Mouse (Mus musculus) ES-Bruce4 (cell line): Measurements from ENCODE around the gene Hpse. TPM values are rescaled to one million over a fixed set of nuclear protein-coding genes. Genes with fewer than 3 reads are reported as not detected.

Source experiments
- H3K27ac ChIP-seq: 2 replicates; pipeline ENCODE4 v1.5.1; 2012; ENCODE audit warnings: low read length, inconsistent platforms; ENCODE audit not compliant: insufficient read depth
- H3K27me3 ChIP-seq: 2 replicates; pipeline ENCODE4 v1.6.1; 2012; ENCODE audit warnings: mild to moderate bottlenecking, low read length, inconsistent platforms; ENCODE audit not compliant: control insufficient read depth, poor library complexity, insufficient read depth, severe bottlenecking
- H3K36me3 ChIP-seq: 2 replicates; pipeline ENCODE4 v1.6.1; 2012; ENCODE audit warnings: inconsistent platforms, mild to moderate bottlenecking, low read length, moderate library complexity; ENCODE audit not compliant: control insufficient read depth, poor library complexity, insufficient read depth, severe bottlenecking
- H3K4me1 ChIP-seq: one replicate; pipeline ENCODE4 v1.8.1; 2011; ENCODE audit warnings: low read length; ENCODE audit not compliant: control insufficient read depth, insufficient read depth
- H3K4me3 ChIP-seq: 2 replicates; pipeline ENCODE4 v1.5.1; 2011; ENCODE audit warnings: low read depth, mild to moderate bottlenecking, low read length
- H3K9ac ChIP-seq: 2 replicates; pipeline ENCODE4 v1.6.1; 2012; ENCODE audit warnings: low read depth, mild to moderate bottlenecking, inconsistent platforms; ENCODE audit not compliant: poor library complexity, severe bottlenecking
- H3K9me3 ChIP-seq: replicated peaks from 2 replicates; pipeline ENCODE4 v1.6.1; 2012; ENCODE audit warnings: mild to moderate bottlenecking, low read length, inconsistent platforms; ENCODE audit not compliant: control insufficient read depth, poor library complexity, insufficient read depth, severe bottlenecking
- CTCF ChIP-seq: IDR thresholded peaks from one replicate; pipeline ENCODE4 v1.8.1; 2011; ENCODE audit warnings: low read depth, low read length
- EP300 ChIP-seq: IDR thresholded peaks from 2 replicates; pipeline ENCODE4 v1.6.1; 2011; ENCODE audit warnings: low read depth, low read length; ENCODE audit not compliant: insufficient read depth
- POLR2A ChIP-seq: IDR thresholded peaks from one replicate; pipeline ENCODE4 v1.8.1; 2011; ENCODE audit warnings: low read length; ENCODE audit not compliant: insufficient read depth
- polyA plus RNA-seq: library from polyadenylated mRNA; stranded (reverse); fragments of >200 nt; gene quantifications from 2 replicates; pipeline ENCODE4 v1.2.4, GENCODE M21; 2011; ENCODE audit warnings: low read depth; ENCODE audit not compliant: missing spikeins, insufficient read depth, insufficient read length

Gene Hpse
- polyA plus RNA-seq, 1 experiment, result not detected

DNA sequence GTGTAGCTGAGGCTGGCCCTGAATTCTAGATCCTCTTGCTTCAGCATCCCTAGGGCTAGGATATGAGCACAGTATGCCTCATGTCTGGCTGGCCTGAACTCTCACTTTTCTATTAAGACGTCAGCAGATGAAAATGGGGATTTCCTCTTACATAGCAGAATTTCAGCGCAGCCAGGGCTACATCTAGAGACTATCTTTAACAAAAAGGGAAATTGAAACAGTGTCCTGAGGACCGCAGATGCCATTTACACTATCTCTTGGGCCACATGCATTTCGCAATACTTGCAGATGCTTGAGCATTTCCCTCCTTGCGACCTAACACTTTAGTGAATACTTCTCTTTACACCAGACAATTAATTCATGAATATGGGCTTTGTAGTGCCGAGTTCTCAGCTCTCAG is 63.2 kb downstream of the Hpse start:
- Histone ChIP-seq H3K36me3 (peaks cover 5% of the 10 kb centered on the region; the same call in 1 of the 2 replicates), H3K4me1 (no peaks in the 10 kb centered on the region)

DNA sequence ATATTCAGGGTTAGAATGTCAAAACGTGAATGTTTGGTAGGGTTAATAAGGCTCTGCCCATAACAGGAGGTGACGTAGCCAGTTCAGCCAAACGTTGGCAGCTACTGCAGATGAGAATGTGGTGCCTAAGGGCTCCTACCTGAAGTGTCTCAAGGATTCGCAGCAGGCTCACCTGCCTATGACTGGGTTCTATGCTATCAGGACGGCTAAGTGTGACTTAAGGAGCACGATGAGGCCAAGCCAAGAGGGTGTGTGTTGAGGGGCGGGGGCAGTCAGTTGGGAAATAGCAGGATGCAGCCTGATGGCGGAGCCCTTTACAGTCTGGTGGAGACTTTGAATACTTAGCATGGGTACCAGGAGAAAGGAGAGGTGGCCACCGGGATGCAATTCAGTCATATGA is 67.2 kb downstream of the Hpse start:
- Histone ChIP-seq H3K27me3 (no peaks in the 10 kb centered on the region), H3K4me3 (no peak overlapping the region), H3K9me3 (no peaks in the 10 kb centered on the region), H3K9ac (no peak overlapping the region), H3K27ac (no peak overlapping the region), H3K4me1 (no peaks in the 10 kb centered on the region), H3K36me3 (0 out of 2 replicates have a peak, but pooled peaks cover 3% of the 10 kb centered on the region)
- no peak for TF ChIP-seq EP300

More for the DNA sequence above, 63.2 kb downstream of the Hpse start:
- Histone ChIP-seq H3K9me3 (no peaks in the 10 kb centered on the region), H3K9ac (no peak overlapping the region), H3K4me3 (no peak overlapping the region), H3K27me3 (no peaks in the 10 kb centered on the region), H3K27ac (no peak overlapping the region)
- TF ChIP-seq CTCF, result no peak
- no peak for TF ChIP-seq POLR2A
- no peak for TF ChIP-seq EP300

- Histone ChIP-seq H3K27me3 (no peaks in the 10 kb centered on the region), H3K4me1 (no peaks in the 10 kb centered on the region), H3K9me3 (no peaks in the 10 kb centered on the region), H3K4me3 (no peak overlapping the region), H3K36me3 (no peaks in the 10 kb centered on the region), H3K9ac (no peak overlapping the region), H3K27ac (no peak overlapping the region)
- TF ChIP-seq EP300, result no peak
- no peak for TF ChIP-seq CTCF
- TF ChIP-seq POLR2A, result no peak
Observed at GRCm38 (mm10) chr5:100651486-100651885, 68.0 kb downstream of the Hpse start.

DNA sequence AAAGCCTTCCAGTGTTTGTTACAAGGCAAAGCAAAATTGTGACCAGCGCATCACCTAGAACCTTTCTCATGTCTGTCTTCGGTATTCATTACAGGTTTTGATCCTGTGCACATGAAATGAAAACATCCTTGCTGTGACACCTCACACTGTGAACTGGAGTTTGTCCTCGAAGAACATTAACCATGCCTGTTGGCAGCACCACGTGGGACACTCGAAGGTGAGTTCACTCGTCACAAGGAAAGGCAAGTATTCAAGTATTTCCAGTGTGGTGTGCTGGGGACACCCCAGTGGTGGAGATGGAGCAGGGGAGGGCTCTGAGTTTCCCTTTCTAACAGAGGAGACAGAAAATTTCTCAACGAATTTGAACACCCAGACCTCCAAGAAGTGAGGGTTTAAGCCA is 68.5 kb downstream of the Hpse start:
- H3K4me1 ChIP-seq, result no peaks in the 10 kb centered on the region
- no peaks in the 10 kb centered on the region for H3K36me3 ChIP-seq
- no peak for TF ChIP-seq POLR2A
- no peak for TF ChIP-seq EP300
- no peak for TF ChIP-seq CTCF
- H3K4me3 ChIP-seq, result no peak overlapping the region
- no peak overlapping the region for H3K27ac ChIP-seq
- no peaks in the 10 kb centered on the region for H3K27me3 ChIP-seq
- H3K9me3 ChIP-seq, result no peaks in the 10 kb centered on the region
- no peak overlapping the region for H3K9ac ChIP-seq

DNA sequence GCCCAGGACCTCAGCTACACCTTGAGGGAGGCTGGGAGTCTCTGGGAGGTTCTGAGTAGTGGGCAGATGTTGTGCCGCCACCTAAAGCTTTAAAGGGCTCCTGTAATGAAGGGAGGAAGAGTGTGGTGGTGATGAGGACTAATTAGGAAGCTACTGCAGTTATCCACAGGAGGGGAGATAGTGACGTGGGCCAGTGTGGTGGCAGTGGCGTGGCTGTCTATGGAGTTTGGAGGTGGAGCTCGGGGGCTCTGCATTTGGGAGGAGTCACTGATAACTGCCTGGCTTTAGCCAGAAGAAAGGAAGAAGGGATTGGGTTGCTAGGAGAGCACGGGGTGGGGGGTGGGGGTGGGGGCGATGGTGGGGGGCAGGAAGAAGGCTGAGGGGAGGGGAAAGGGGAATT is 71.0 kb downstream of the Hpse start:
- Histone ChIP-seq H3K4me1 (no peaks in the 10 kb centered on the region), H3K27ac (no peak overlapping the region)
- TF ChIP-seq EP300 (no peak), CTCF (no peak), POLR2A (no peak)

GRCm38 (mm10) chr5:100648046-100648445 is 71.5 kb downstream of the Hpse start:
- no peak for TF ChIP-seq EP300
- TF ChIP-seq CTCF, result no peak
- TF ChIP-seq POLR2A, result no peak
- Histone ChIP-seq H3K9me3 (no peaks in the 10 kb centered on the region), H3K4me3 (no peak overlapping the region), H3K27me3 (no peaks in the 10 kb centered on the region), H3K4me1 (no peaks in the 10 kb centered on the region), H3K9ac (no peak overlapping the region), H3K27ac (no peak overlapping the region), H3K36me3 (no peaks in the 10 kb centered on the region)

More for the DNA sequence above, 71.0 kb downstream of the Hpse start:
- Histone ChIP-seq H3K36me3 (no peaks in the 10 kb centered on the region), H3K9ac (no peak overlapping the region), H3K4me3 (no peak overlapping the region), H3K27me3 (no peaks in the 10 kb centered on the region), H3K9me3 (no peaks in the 10 kb centered on the region)

DNA sequence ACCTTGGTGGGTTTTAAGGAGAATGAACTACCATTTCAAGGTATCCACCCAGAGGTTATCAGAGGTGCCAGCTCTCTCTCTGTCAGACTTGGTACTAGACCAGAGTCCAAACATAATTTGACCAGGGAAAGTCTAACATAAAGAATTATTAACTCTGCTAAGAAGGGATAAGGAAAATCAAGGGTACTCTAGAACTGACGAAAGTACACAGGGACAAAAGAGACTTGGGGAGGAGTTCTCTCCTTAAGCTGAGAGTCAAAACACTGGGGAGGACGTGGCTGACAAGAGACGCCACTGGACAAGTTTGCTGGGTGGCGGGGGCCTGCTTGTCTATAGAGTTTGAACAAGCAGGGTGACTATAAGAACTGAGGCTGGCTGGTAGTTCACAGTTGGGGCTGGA is 73.0 kb downstream of the Hpse start:
- Histone ChIP-seq H3K36me3 (no peaks in the 10 kb centered on the region), H3K9ac (no peak overlapping the region), H3K4me1 (no peaks in the 10 kb centered on the region), H3K9me3 (no peaks in the 10 kb centered on the region), H3K27ac (no peak overlapping the region), H3K27me3 (no peaks in the 10 kb centered on the region), H3K4me3 (no peak overlapping the region)
- TF ChIP-seq POLR2A (no peak), CTCF (no peak), EP300 (no peak)
